Mouse (Mus musculus) heart, postnatal 0 days (tissue): ENCODE results near the gene Olfr469.
"Not testable (repeated sequence)": the region's sequence is repeated elsewhere in the genome, so short reads cannot be mapped to it uniquely, and the experiment has no call there.

Experiments used
- CTCF ChIP-seq: IDR thresholded peaks from 2 replicates; pipeline ENCODE4 v1.5.1; 2016; ENCODE audit warnings: antibody characterized with exemption, control low read depth, low read depth
- EP300 ChIP-seq: IDR thresholded peaks from 2 replicates; pipeline ENCODE4 v1.6.1; 2016; ENCODE audit warnings: antibody characterized with exemption, low read depth

DNA sequence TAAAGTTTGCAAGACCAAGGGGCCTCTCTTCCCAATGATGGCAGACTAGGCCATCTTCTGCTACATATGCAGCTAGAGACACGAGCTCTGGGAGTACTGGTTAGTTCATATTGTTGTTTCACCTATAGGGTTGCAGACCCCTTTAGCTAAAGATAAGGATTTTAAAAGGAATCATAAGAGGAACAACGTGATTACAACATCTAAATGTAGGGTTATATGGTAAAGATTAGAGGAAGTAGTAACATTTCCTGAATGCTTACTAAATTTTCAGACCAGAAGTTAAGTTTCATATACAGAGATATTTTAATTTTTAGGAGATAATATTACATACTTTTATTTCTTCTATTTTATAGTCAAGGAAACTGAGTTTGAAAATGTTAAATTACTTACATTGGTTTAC, 1.5 kb downstream of the Olfr469 start:
- TF ChIP-seq CTCF, EP300: not testable (repeated sequence)
